Mouse (Mus musculus) left cerebral cortex, postnatal 25 days (tissue): ENCODE measurements at regions not wholly inside any gene's neighbourhood (a gene's known extent, or its start where the extent isn't known, plus 50 kb on each side); places are given as distances from the start of the nearest gene placed in this dataset.
"Not testable (repeated sequence)": the region's sequence is repeated elsewhere in the genome, so short reads cannot be mapped to it uniquely, and the experiment has no call there.

Experiments
- DNase-seq, 2 experiments: peaks; one replicate each; pipeline ENCODE4 v3.0.0; 2022; ENCODE audit warnings: low spot score in 2 of 2, mixed read lengths in 1 of 2
- intact Hi-C: fragments of 180-260 bp; cut with DNase I; formaldehyde crosslinking; loops from one replicate; pipeline ENCODE4 v1.15.1; 2025

GRCm38 (mm10) chr12:45287759-45288158, 213.2 kb upstream of the Stxbp6 start:
- intact Hi-C loops, result no loop called here
- DNase-seq, result no peak

- intact Hi-C loops, result no loop called here
- no peak for DNase-seq
Measured at GRCm38 (mm10) chr12:45256309-45256708, 181.8 kb upstream of the Stxbp6 start.

- intact Hi-C loops, result no loop called here
- DNase-seq, result no peak
Measured at GRCm38 (mm10) chr12:45211131-45211530, 136.6 kb upstream of the Stxbp6 start.

- intact Hi-C loops, result loop anchor here (10.0 kb wide), 1 partner anchor 179 kb away; no protein-coding TSS in a partner anchor
- DNase-seq, result no peak
Measured at GRCm38 (mm10) chr12:45195304-45195920, 120.9 kb upstream of the Stxbp6 start.

- intact Hi-C loops, result loop anchor here (5.0 kb wide), 2 partner anchors 460 to 515 kb away; no protein-coding TSS in a partner anchor
- DNase-seq, result peak; percentile 20 to 53
Measured at GRCm38 (mm10) chr12:45187149-45187548, 112.6 kb upstream of the Stxbp6 start.

GRCm38 (mm10) chr12:45184510-45184909, 110.0 kb upstream of the Stxbp6 start:
- DNase-seq, result no peak
- intact Hi-C loops, result no loop called here

GRCm38 (mm10) chr12:45177454-45177853, 102.9 kb upstream of the Stxbp6 start:
- DNase-seq, result peak in 1 of 2 experiments; percentile 37
- intact Hi-C loops, result loop anchor here (10.0 kb wide), 1 partner anchor 163 kb away; no protein-coding TSS in a partner anchor

GRCm38 (mm10) chr12:45175259-45175658, 100.8 kb upstream of the Stxbp6 start:
- intact Hi-C loops, result loop anchor here (10.0 kb wide), 1 partner anchor 160 kb away; no protein-coding TSS in a partner anchor

GRCm38 (mm10) chr12:45171927-45172642, 97.6 kb upstream of the Stxbp6 start:
- intact Hi-C loops, result loop anchor here (2.0 to 10.0 kb wide), 5 partner anchors 100 to 570 kb away; partner anchors contain the start of gene Stxbp6
- DNase-seq, result peak; percentile 72 to 82

More at GRCm38 (mm10) chr12:45175259-45175658, 100.8 kb upstream of the Stxbp6 start:
- not testable (repeated sequence) for DNase-seq

- DNase-seq, result peak in 1 of 2 experiments; percentile 16
- intact Hi-C loops, result no loop called here
Measured at GRCm38 (mm10) chr12:45162011-45162410, 87.5 kb upstream of the Stxbp6 start.

GRCm38 (mm10) chr12:45161581-45161980, 87.1 kb upstream of the Stxbp6 start:
- DNase-seq, intact Hi-C loops: not testable (repeated sequence)

- intact Hi-C loops, result no loop called here
- no peak for DNase-seq
Measured at GRCm38 (mm10) chr12:45158986-45159385, 84.5 kb upstream of the Stxbp6 start.

GRCm38 (mm10) chr12:45137438-45138018, 63.0 kb upstream of the Stxbp6 start:
- DNase-seq, result no peak
- intact Hi-C loops, result no loop called here

GRCm38 (mm10) chr12:45133415-45133814, 58.9 kb upstream of the Stxbp6 start:
- intact Hi-C loops, result no loop called here
- DNase-seq, result no peak

GRCm38 (mm10) chr12:45131139-45131538, 56.6 kb upstream of the Stxbp6 start:
- no peak for DNase-seq
- intact Hi-C loops, result no loop called here

GRCm38 (mm10) chr12:45125866-45126265, 51.4 kb upstream of the Stxbp6 start:
- intact Hi-C loops, result loop anchor here (2.0 kb wide), 1 partner anchor 113 kb away; no protein-coding TSS in a partner anchor
- DNase-seq, result no peak
